In the genomic region with DNA sequence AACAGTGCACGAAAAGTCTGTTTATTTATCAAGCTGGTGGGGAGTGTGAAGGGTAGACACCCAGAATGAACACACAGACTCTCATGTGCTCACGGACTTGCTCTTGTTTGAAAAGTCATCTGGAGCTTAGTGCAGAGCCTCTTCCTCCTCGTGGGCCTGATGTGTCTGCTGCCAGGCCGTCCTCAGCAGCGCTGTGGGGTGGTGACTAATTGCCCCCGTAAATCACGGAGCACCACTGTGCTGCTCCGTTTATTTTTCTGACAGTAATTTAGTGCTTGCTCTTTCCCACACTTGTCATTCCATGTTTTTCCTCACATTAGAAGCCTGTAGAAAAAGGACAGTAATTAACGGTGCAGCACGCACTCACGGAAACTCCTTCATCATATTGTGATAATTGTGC, we compare ENCODE assay signal across 30 mouse cellular contexts. TPM values are rescaled to one million over a fixed set of nuclear protein-coding genes. Genes with fewer than 3 reads are reported as not detected.
DNase-seq lines count a peak whose midpoint lies in the region; ATAC-seq lines count a peak whose summit lies in the region.
"Had no signal": no experiment of that assay in that cellular context is flagged by ENCODE, and none has a peak within 500 bp of the region (broad histone marks: within the 10 kb centered on the region; RNA-seq: fewer than 3 reads in every experiment).

No protein-coding gene starts in this region.

- peak; percentile 27 for ATAC-seq in hindbrain, embryonic 12.5 days (ENCODE audit: low FRiP score)
- no peak for ATAC-seq in hindbrain, embryonic 16.5 days
- ATAC-seq: CD4-positive, CD25-positive, alpha-beta regulatory T cell, adult 4 months; intestine, embryonic 16.5 days had no signal

- H3K9me3 ChIP-seq in hindbrain, embryonic 12.5 days (replicated peaks), result no peaks in the 10 kb centered on the region
- no peaks in the 10 kb centered on the region for H3K9me3 ChIP-seq in hindbrain, embryonic 16.5 days (ENCODE audit: control insufficient read depth, low read length)
- H3K9me3 ChIP-seq: embryonic facial prominence, embryonic 13.5 days had no signal

- no peak overlapping the region for H3K4me3 ChIP-seq in hindbrain, embryonic 12.5 days
- no peak overlapping the region for H3K4me3 ChIP-seq in hindbrain, embryonic 16.5 days (ENCODE audit: low read length)
- H3K4me3 ChIP-seq: embryonic facial prominence, embryonic 13.5 days; erythroblast, embryonic 14.5 days; layer of hippocampus, adult 2 months had no signal

- H3K9ac ChIP-seq in hindbrain, embryonic 12.5 days, result no peak overlapping the region
- H3K9ac ChIP-seq in hindbrain, embryonic 16.5 days (ENCODE audit: low read depth, low read length), result no peak overlapping the region
- H3K9ac ChIP-seq: embryonic facial prominence, embryonic 13.5 days had no signal

- 29% methylated on average over 11 of the region's 11 CpGs for WGBS in hindbrain, embryonic 12.5 days
- 35% methylated on average over 11 of the region's 11 CpGs for whole genome bisulfite sequencing in hindbrain, embryonic 16.5 days

- H3K4me1 ChIP-seq in hindbrain, embryonic 12.5 days, result peaks cover 34% of the 10 kb centered on the region
- peaks cover 13% of the 10 kb centered on the region for H3K4me1 ChIP-seq in hindbrain, embryonic 16.5 days (ENCODE audit: control insufficient read depth, insufficient read depth, low read depth, low read length)

- peaks cover 55% of the 10 kb centered on the region for H3K27me3 ChIP-seq in hindbrain, embryonic 12.5 days
- peaks cover 34% of the 10 kb centered on the region for H3K27me3 ChIP-seq in hindbrain, embryonic 16.5 days (replicated peaks; ENCODE audit: control insufficient read depth, insufficient read depth, low read length)

- H3K4me2 ChIP-seq in hindbrain, embryonic 12.5 days (replicated peaks), result no peak overlapping the region
- H3K4me2 ChIP-seq in hindbrain, embryonic 16.5 days (ENCODE audit: low read length), result no peak overlapping the region
- H3K4me2 ChIP-seq: embryonic facial prominence, embryonic 13.5 days; heart, embryonic 11.5 days had no signal

- H3K36me3 ChIP-seq in hindbrain, embryonic 12.5 days, result no peaks in the 10 kb centered on the region
- no peaks in the 10 kb centered on the region for H3K36me3 ChIP-seq in hindbrain, embryonic 16.5 days (ENCODE audit: control insufficient read depth, insufficient read depth, low read length)
- H3K36me3 ChIP-seq: embryonic facial prominence, embryonic 13.5 days had no signal

- DNase-seq in embryo, embryonic 11 days, result peak; percentile 36
- DNase-seq in embryo, embryonic 9.5 days (ENCODE audit: extremely low spot score), result no peak
- DNase-seq in retina, postnatal 1 day, result peak; percentile 39
- DNase-seq in retina, embryonic 14.5 days (ENCODE audit: low spot score), result no peak
- DNase-seq in frontal cortex, postnatal 25 days (ENCODE audit: low spot score in 2 of 2), result no peak
- no peak for DNase-seq in kidney, adult 8-10 months
- DNase-seq: cerebellum, adult 11 months; cerebellum, adult 9-11 months; kidney, postnatal 25 days; lung, postnatal 4 days; right cerebral cortex, postnatal 25 days; spleen, adult 18-20 months; thymus, postnatal 14 days had no signal

- no peak overlapping the region for H3K27ac ChIP-seq in hindbrain, embryonic 12.5 days
- no peak overlapping the region for H3K27ac ChIP-seq in hindbrain, embryonic 16.5 days (ENCODE audit: low read depth, low read length)
- H3K27ac ChIP-seq: embryonic facial prominence, embryonic 13.5 days; layer of hippocampus, adult 2 months had no signal

RNA-seq across cellular contexts. Expression of gene Gm17304, which starts 51.2 kb away (rescaled TPM):
- polyA plus RNA-seq in hindbrain, embryonic 12.5 days (2016; fragmentation: Nextera tagmentation; extraction: Ambion mirVana), result not detected in 2 replicates
- not detected in 2 replicates for polyA plus RNA-seq in hindbrain, embryonic 16.5 days (2015; fragmentation: Nextera tagmentation; extraction: Ambion mirVana)
- polyA plus RNA-seq: CD4-positive, CD25-positive, alpha-beta regulatory T cell, adult 4 months; embryonic facial prominence, embryonic 13.5 days; erythroblast, embryonic 14.5 days; frontal cortex, adult 2 months; gonadal fat pad, adult 2 months; heart, embryonic 11.5 days; heart, postnatal 0 days; intestine, embryonic 16.5 days; kidney, embryonic 14.5 days; limb, embryonic 11.5 days; liver, adult 2 months; liver, embryonic 16.5 days; lung, embryonic 16.5 days; testis, adult 2 months had no signal

Comparison
In these comparisons a context has a peak if more than half of its experiments do, and no peak if none do; other contexts are left out.
1. DNase-seq: peak in embryo, embryonic 11 days (single experiment) and retina, postnatal 1 day (single experiment); none in embryo, embryonic 9.5 days (single experiment), retina, embryonic 14.5 days (single experiment), frontal cortex, postnatal 25 days (0 of 2) and kidney, adult 8-10 months (0 of 2).